Mouse (Mus musculus) retina, embryonic 14.5 days (tissue): ENCODE data around the gene Gstt4.

Experiments
- DNase-seq: peaks from one replicate; pipeline ENCODE4 v3.0.0-alpha.2; 2015; ENCODE audit warnings: low spot score

The Gstt4 gene

GRCm38 (mm10) chr10:75835761-75836531 lies 13.6 kb upstream of the Gstt4 start:
- DNase-seq: no peak

- no peak for DNase-seq
These were observed 13.0 kb upstream of the Gstt4 start for GRCm38 (mm10) chr10:75835307-75835706.

DNA sequence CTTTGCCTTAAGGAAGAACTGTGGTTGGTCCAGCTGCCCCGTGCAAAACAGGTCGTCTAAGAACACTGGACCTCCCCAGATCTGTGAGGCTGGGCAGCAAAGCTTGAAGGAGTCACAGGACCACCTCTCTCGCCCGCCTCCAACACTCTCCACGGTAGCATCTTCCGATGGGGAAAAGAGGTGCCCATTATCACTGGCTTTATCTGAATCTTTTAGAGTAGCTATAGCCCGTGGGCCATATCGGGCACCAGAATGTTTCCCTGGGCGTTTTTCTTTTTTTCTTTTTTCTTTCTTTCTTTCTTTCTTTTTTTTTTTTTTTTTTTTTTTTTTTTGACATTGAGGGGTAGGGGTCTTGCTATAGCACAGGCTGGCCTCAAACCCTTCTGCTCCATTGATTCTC lies 12.4 kb upstream of the Gstt4 start:
- DNase-seq: no peak

DNA sequence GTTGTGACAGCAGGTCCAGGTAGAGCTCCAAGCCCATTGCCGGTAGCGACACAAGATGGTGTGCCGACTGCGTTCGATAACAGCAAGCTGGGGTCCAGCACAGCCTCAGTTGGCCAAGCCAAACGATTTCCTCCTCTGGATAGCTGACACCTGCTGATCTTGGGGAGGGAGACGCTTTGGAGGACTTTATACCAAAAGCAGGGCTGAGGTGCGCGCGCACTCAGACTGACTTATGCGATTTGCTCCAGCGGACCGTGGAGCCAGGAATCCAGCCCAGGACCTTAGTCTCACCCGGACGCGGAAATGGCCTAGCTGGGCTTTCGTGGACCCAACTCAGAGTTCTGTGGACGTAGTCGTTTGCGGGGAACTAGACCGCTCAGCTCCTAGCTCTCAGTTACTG lies 11.9 kb upstream of the Gstt4 start:
- peak; percentile 79 for DNase-seq

- DNase-seq: no peak
These were observed 11.2 kb upstream of the Gstt4 start for GRCm38 (mm10) chr10:75833456-75834080.

DNA sequence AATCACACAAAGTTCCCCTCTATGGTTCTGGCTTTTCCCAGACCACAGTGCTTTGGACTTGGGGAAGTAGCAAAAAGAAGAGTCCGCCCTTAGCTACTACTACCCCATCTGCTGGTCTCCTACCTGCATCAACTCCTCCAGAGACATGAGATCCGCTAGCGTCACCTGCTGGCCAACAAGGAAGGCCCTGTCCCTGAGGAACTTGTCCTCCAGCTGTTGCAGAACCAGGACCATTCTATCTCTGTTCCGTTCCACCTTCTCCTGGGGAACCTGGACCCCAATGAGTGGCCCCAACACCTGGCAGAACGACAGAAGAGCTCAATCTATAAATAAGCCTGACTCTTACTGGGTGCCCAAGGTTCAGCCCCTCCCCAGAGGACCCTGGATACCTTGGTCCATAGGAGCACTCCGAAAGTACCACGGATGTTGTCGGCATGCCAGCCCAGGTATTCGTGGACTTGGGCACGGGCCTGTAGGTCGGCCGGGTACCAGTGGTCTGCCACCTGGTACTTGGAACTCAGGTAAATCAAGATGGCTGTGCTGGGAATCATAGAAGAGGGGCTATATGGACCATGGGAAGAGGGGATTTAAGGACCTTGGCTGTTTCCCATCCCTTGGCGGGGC lies 10.0 kb upstream of the Gstt4 start:
- DNase-seq: no peak

DNA sequence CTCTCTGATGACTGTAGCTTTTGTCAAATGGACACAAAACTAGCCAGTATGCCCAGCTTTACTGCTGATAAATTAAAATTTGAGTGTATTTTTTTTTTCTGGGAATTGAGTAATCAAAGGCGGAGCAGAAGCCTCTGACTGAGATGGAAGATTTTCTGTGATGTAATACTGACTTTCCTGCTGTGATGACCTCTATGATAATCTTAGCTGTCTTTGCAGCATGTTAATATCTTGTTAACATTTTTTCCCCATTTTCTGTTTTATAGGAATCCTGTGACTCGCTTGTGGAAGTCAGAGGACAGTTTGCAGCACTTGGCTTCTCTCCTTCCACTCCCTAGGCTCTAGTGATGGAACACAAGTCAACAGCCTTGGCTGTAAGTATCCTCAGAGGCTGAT lies 7.9 kb upstream of the Gstt4 start:
- DNase-seq: no peak

GRCm38 (mm10) chr10:75829529-75830274 lies 7.4 kb upstream of the Gstt4 start:
- DNase-seq: no peak

DNA sequence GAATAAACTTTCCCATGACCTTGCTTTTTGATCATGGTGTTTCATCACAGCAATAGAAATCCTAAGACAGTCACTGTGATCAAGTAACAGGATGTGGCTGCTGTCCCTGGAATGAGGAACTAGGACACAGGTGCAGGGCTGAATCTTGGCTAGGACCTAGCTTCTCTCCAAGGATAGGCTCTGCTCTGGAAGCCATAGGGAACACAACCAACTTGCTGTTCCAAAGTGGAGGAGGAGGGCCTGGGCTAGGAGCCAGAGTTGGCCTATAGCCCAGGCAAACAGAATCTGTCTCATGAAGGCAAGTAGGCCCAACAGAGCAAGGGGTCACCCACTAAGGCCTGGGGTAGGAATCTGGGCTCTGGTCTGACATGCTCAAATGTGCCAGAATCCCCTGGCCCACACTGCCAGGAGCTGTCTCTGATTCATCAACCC lies 6.2 kb upstream of the Gstt4 start:
- no peak for DNase-seq

GRCm38 (mm10) chr10:75827668-75828360 lies 5.5 kb upstream of the Gstt4 start:
- no peak for DNase-seq

- no peak for DNase-seq
These were observed 2.2 kb upstream of the Gstt4 start for GRCm38 (mm10) chr10:75824530-75824929.

DNA sequence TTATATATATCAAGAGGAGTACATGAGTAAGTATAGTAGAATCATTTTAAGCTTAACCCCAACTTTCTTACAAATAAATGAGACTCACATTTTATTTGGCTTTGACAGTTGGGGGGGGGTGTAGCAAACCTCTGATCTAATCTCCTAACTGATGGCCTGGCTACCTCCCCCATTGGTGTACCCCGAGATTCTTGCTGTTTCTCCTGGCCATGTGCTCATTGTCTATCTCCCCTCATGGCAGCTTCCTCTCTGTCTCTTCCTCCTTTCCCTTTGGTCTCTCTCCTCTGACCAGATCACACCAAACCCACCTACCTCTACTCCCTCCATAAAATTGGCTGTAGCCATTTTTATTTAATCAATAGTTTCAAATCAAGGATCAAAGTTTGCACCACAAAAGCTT lies 1.4 kb upstream of the Gstt4 start:
- DNase-seq: no peak

DNA sequence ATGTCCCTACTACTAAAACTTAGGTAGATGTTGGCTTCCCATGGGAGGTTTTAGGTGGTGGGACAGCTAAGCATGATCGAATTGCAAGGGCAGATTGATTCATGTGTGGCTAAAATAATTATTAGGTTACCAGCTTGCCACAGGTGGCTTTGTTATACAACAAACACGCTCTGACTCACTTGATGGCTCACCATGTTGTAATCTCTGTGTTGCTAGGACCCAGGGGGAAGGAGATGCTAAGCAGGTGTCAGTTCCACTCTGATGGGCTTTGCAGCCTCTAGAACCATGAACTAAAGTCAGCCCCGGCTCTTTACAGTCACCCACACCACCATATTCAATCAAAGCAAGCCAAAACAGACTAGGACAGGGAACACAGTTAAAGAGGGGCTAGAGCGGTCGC lies 2.5 kb downstream of the Gstt4 start:
- no peak for DNase-seq

GRCm38 (mm10) chr10:75818641-75819040 lies 3.7 kb downstream of the Gstt4 start:
- no peak for DNase-seq

DNA sequence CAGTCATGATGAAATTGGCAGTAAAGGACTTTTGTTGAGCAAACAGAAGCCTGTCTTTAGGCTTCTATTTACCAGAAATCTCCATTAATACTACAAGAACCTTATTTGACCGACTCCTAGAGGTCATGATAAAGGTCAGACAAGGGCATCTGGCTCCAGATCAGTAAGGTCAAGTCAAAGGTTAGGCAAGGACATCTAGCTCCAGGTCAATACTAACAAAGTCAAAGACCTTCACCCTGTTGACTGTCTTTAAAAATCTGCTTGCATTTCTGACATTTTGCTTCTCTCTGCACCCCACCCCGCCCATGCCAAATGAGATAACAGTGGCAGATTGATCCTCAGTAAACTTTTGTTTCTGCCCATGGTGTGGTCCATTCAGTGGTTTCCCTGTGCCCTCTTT lies 18.1 kb downstream of the Gstt4 start:
- DNase-seq: no peak

GRCm38 (mm10) chr10:75798176-75798696 lies 24.1 kb downstream of the Gstt4 start, which contains the start of gene Gstt1:
Gene Gstt1, minus strand, starts transcription at chr10:75798584.
- DNase-seq: peak; percentile 67

GRCm38 (mm10) chr10:75797619-75798175 lies 24.6 kb downstream of the Gstt4 start:
- DNase-seq: no peak

- no peak for DNase-seq
These were observed 25.4 kb downstream of the Gstt4 start for GRCm38 (mm10) chr10:75796731-75797516.

DNA sequence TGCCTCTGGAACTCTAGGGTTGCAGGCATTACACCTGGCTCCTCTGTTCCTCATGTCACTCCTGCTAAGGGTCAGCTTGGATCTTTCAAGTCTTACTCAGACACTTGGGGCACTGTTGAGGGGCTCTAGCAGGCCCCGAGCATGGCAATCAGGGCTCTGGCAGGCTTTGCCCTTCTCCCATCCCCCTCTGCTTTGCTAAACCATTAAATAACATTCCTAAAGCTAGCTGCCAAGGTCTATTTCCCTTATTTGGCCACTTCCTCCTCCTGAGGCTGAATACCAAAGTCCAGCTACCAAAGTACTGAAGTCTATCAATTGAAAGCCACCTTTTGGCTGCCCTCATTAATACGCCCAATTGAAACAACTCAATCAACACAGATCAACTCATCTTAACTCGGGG lies 27.5 kb downstream of the Gstt4 start:
- DNase-seq: peak; percentile 47

GRCm38 (mm10) chr10:75790773-75791172 lies 31.6 kb downstream of the Gstt4 start:
- DNase-seq: no peak

DNA sequence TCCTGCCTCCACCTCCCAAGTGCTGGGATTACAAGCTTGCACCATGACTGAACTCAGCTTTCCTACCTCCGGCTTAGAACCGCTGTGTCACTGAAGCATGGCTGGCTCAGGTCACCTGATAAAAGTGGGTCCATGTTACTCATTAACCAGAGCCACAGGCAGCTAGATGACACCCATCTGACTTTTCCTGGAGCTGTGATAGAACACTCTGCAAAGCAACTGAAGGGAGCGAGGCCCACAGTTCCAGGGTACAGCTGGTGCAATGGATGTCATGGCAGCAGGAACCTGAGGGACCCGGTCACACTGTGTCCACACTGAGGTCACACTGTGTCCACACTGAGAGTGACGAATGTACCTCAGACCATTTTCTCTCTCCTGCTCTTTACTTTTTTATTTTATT lies 32.5 kb downstream of the Gstt4 start:
- DNase-seq: no peak
